Mouse (Mus musculus) erythroid progenitor cell, adult 5-6 weeks (primary cell): ENCODE measurements around the gene Sypl2. TPM values are rescaled to one million over a fixed set of nuclear protein-coding genes. Genes with fewer than 3 reads are reported as not detected.
A peak's percentile ranks its signal among the peaks of the same experiment; 100 is the strongest.

Experiments used
- ATAC-seq: replicated peaks from 2 replicates; pipeline ENCODE4 v1.8.0; 2016; ENCODE audit warnings: moderate number of reproducible peaks, mild to moderate bottlenecking, moderate TSS enrichment, inconsistent platforms; ENCODE audit not compliant: poor library complexity, low FRiP score, severe bottlenecking
- total RNA-seq, 2 experiments: library from RNA; stranded (forward) in 1 of 2; stranded (reverse) in 1 of 2; fragments of 150-400 nt in 1 of 2; fragments of 186-747, 209-891 nt in 1 of 2; gene quantifications; 2 replicates each; pipeline versions ENCODE4 v1.2.3 to v1.2.4; 2015 to 2017; ENCODE audit warnings: low replicate concordance in 2 of 2

Sypl2 gene
- total RNA-seq, 2 experiments from 2014 or later, result not detected

- no peak for ATAC-seq
Measured at GRCm38 (mm10) chr3:108206731-108207375, 19.6 kb downstream of the Sypl2 start.

- no peak for ATAC-seq
Measured at GRCm38 (mm10) chr3:108205601-108206000, 20.8 kb downstream of the Sypl2 start.

- ATAC-seq, result no peak
Measured at GRCm38 (mm10) chr3:108204470-108204869, 22.0 kb downstream of the Sypl2 start.

- no peak for ATAC-seq
Measured at GRCm38 (mm10) chr3:108203621-108204325, 22.7 kb downstream of the Sypl2 start.

DNA sequence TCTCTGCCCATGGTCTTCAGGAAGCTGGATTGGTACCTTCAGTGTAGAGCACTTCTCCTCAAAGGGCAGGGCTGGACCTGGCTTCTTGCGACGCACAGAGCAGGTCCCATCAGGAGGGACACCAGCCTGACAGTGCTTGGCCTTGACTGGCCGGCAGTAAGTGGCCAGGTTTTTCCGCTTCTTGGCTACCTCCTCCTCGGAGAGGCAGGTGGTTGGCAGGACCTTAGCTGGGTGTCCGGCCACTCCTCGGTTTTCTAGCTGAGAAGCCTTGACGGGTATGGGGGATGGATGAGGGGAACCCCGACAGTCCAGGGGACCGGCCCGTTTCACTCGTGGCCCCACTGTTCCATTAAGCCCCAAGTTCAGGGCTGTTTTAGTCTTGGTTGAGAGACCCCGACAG is 23.2 kb downstream of the Sypl2 start:
- no peak for ATAC-seq

GRCm38 (mm10) chr3:108202506-108202905 is 23.9 kb downstream of the Sypl2 start:
- no peak for ATAC-seq

GRCm38 (mm10) chr3:108200329-108201323 is 25.8 kb downstream of the Sypl2 start, which contains the start of gene Cyb561d1:
Gene Cyb561d1, minus strand, starts transcription at chr3:108201212.
- ATAC-seq, result peak; percentile 91

DNA sequence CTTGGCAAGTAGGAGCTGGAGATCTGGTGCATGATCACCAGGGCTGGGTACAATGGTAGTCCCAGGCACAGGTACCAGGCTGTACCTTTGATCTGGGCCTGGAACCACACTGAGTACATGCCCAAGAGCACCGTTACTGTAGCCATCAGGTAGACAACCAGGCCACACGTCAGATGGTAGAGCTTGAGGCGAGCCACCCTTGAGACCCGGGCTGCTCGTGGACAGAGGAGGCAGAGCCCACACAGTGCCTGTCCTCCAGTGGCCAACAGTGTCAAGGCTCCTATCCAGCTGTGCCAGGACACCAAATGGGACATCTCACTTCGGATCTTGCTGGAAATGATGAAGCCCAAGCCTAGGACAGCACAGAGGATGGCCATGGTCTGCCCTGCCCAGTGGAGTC is 27.2 kb downstream of the Sypl2 start:
- ATAC-seq, result no peak

GRCm38 (mm10) chr3:108197066-108197497 is 29.4 kb downstream of the Sypl2 start:
- no peak for ATAC-seq

- ATAC-seq, result no peak
Measured at GRCm38 (mm10) chr3:108195941-108196590, 30.4 kb downstream of the Sypl2 start.

DNA sequence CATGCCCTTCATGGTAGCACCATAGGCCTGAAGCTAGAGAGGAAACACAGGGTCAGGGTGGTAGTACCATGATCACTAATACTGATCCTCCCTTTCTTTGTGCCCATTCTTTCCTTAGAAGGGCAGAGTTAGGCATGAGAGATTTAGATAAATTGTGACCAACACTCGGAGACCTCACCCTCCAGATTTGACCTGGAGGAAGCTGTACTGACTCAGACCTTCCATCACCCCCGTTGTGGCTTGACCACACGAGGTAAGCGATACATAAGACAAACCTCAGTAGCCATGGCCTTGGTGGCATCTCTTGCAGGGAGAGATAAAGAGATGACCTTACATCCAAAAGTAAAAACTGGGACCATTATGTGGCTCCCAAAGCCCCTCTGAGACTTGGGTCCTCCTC is 31.2 kb downstream of the Sypl2 start:
- ATAC-seq, result no peak

DNA sequence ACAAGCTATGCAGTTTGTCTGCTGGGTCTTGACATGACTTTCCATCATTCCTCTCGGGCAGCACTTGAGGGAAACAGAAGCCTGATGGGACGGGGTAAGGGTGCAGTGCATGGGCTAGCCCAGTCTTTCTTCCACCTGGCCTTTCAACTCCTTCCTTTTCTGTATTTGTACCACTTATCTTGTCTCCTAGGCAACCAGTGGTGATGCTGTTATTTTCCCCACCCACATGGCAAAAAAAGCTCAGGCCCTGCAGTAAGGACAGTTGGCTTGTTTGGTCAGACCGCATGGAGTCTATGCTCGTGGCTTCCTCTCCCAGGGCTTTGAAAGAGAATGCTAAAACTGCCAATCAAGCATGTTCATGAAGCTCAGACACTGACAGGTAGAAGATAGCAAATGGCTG is 32.8 kb downstream of the Sypl2 start:
- ATAC-seq, result no peak

- no peak for ATAC-seq
Measured at GRCm38 (mm10) chr3:108189897-108190296, 36.6 kb downstream of the Sypl2 start.

- ATAC-seq, result no peak
Measured at GRCm38 (mm10) chr3:108188716-108189490, 37.5 kb downstream of the Sypl2 start.

DNA sequence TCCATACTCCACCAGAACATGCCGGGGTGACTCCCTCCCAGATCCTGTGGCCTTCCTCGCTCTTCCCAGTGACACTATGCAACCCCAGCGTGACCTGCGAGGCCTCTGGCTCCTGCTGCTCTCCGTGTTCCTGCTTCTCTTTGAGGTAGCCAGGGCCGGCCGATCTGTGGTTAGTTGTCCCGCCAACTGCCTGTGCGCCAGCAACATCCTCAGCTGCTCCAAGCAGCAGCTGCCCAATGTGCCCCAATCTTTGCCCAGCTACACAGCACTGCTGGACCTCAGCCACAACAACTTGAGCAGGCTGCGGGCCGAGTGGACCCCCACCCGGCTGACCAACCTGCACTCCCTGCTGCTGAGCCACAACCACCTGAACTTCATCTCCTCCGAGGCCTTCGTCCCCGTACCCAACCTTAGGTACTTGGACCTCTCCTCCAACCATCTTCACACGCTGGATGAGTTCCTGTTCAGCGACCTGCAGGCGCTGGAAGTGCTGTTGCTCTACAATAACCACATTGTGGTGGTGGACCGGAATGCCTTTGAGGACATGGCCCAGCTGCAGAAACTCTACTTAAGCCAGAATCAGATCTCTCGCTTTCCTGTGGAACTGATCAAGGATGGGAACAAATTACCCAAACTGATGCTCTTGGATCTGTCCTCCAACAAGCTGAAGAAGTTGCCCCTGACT is 39.2 kb downstream of the Sypl2 start:
- ATAC-seq, result 0 out of 2 replicates have a peak, but pooled peaks have one; percentile 16

- ATAC-seq, result 0 out of 2 replicates have a peak, but pooled peaks have one; percentile 9
Measured at GRCm38 (mm10) chr3:108186098-108187047, 40.1 kb downstream of the Sypl2 start, which contains the start of gene Amigo1. Gene Amigo1, plus strand, starts transcription at chr3:108186335.

DNA sequence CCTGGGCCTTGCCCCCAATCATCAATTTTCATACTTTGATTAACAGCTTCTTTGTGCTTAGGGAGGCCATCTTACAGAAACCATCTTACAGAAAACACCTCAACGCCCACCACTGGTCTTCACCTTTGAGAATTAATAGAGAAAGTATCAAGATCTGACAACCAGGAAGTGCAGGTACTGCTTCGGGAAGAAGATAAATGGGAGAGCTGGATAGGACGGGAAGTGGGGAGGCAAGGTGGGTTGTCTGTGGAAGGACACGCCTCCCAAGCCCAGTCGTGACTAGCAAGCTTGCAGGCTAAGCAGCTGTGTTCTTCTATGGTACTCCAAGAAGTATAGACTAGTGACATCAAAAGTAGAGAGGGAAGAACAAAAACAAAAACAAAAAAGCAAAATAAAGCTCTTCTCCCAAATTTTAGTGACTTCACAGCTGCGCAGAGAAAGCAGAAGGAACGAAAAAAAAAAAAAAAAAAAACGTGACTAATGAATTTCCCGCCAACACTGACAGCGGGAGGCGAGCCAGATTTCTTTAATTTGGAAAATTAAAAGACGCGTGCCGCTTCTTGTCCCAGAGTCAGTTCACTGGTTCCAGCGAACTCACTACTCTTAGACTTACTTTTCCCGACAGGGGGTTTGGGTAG is 40.9 kb downstream of the Sypl2 start:
- ATAC-seq, result no peak
